Mouse (Mus musculus) gastrocnemius, postnatal 10 days (tissue): Measurements from ENCODE around the gene Ccdc187. TPM values are rescaled to one million over a fixed set of nuclear protein-coding genes. Genes with fewer than 3 reads are reported as not detected.
A peak's percentile ranks its signal among the peaks of the same experiment; 100 is the strongest.

Source experiments
- DNase-seq: peaks from one replicate; pipeline ENCODE4 v3.0.0; 2021; ENCODE audit warnings: mixed read lengths
- long read RNA-seq, 2 experiments: library from polyadenylated mRNA; stranded (forward); transcript quantifications; one replicate each; pipeline ENCODE4 v2.0.0; 2021
- total RNA-seq, 2 experiments: library from RNA; stranded (reverse); gene quantifications; 2 replicates each; pipeline ENCODE4 v1.2.3; 2021

Gene Ccdc187
- under 1 TPM; 0.09 to 0.14 TPM for total RNA-seq
- long read RNA-seq, experiment 1: 0 reads
- long read RNA-seq, experiment 2: 0 reads

DNA sequence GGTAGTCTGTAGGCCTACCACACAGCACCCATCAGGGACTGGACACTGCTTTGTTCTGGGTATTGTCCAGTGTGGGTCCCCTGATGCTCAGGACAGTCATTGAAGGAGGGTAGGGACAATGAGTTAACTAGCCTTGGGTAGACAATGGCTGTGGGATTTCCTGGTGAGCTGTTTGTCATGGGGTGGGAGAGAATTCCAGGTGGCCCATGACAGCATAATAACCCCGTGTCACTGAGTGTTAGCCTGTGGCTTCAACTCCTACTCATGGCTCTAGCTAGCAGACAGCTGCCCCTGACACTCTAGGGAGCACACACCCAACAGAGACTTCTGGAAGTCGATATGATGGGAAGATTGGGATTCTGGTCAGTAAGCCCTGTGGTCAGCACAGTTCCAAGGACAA lies at the start of gene Ccdc187:
TSS of gene Ccdc187 (minus strand) at position 101 of the 400 bp plus-strand sequence.
- no peak for DNase-seq

DNA sequence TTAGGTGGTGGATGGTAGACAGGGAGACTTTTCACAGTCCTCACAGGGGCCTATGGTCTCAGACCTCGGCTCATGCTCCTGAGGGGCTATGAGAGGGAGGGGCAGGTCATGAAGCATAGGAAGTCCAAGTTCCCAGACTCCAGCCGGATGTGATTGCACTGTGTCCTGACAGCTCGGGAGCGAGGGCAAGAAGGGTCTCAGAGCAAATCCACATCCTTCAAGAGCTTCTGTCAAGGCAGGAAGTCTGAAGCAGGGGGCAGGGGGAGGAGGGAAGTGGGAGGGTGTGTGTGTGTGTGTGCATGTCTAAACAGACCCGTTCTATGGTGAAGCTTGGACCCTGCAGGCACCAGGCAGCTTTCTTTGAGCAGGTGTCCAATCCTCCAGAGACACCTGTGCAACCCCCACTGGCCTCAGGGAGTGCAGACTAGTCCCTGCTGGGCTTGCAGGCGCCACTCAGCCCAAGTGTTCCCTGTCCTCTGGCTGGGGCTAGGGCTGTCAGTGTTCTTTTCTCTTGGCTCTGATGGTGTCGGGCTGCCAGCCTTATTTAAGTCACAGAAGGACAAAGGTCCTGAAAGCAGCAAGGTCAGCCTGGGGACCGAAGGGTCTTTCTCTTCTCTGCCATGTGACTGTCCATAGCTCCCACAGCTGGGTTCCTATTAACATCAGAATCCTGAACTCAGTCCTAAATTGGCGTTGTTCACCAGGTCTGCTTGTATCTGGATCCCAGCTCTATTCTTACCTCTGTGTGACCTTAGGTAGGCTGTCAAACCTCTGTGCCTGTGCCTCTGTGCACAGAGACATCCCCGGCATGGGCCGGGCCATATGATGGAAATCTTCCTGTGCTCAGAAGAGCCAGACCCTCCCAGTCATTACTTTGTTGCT lies 48.5 kb upstream of the Ccdc187 start:
- no peak for DNase-seq

DNA sequence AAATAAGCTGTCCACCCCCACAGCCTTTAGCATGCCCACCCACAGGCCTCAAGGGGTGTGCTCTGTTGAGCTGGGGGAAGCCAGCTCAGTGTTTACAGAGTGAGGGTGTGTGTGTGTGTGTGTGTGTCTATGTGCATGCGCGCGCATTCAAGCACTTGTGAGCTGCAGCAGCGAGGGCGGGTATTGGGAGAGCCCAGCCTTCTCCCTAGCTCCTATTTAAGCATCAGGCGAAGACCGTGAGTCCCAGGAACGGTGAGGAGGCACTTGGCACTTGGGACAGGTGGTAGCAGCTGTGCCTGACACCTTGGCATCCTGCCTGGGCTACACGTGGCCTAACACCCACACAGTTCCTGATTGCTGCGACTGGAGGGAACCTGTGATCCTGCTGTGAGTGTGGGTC lies 47.7 kb upstream of the Ccdc187 start:
- peak; percentile 72 for DNase-seq

DNA sequence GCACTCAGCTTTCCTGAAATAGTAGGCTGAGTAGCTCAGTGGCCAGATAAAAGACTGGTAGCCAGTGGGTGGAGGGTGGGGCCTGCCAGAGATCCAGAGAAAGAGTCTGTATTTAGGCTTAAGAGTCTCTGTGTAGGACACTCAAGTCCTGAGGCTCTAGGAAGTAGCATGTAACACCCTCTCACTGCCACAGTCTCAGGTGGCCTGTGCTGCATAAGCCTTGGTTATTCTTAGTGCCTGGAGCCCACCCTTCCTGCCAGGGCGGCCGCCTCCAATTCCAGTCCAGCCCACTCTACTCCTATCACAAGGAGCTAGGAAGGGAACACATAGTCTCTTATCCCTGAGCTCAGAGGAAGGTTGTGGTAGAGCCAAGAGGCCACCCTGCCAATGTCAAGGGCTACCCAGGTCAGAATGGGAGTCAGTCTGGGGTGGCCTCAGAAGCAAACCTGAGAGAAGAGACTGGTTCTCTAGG lies 47.2 kb upstream of the Ccdc187 start:
- DNase-seq: no peak

DNA sequence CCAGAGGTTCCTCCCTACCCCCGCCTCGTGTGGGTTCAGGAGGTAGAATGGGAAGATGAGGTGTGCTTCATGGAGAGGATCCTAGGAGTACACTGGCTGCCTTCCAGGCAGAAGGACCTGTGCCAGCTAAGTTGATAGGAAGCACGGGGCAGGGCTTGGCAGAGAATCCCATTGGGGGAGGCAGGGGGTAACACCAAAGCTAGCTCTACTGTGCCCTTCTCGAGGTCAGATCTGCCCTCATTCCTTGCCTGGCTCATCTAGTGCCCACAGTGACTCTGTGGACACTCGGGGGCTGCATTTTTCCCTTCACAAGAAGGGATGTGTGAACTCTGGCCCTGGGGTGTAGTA lies 44.8 kb upstream of the Ccdc187 start:
- no peak for DNase-seq

DNA sequence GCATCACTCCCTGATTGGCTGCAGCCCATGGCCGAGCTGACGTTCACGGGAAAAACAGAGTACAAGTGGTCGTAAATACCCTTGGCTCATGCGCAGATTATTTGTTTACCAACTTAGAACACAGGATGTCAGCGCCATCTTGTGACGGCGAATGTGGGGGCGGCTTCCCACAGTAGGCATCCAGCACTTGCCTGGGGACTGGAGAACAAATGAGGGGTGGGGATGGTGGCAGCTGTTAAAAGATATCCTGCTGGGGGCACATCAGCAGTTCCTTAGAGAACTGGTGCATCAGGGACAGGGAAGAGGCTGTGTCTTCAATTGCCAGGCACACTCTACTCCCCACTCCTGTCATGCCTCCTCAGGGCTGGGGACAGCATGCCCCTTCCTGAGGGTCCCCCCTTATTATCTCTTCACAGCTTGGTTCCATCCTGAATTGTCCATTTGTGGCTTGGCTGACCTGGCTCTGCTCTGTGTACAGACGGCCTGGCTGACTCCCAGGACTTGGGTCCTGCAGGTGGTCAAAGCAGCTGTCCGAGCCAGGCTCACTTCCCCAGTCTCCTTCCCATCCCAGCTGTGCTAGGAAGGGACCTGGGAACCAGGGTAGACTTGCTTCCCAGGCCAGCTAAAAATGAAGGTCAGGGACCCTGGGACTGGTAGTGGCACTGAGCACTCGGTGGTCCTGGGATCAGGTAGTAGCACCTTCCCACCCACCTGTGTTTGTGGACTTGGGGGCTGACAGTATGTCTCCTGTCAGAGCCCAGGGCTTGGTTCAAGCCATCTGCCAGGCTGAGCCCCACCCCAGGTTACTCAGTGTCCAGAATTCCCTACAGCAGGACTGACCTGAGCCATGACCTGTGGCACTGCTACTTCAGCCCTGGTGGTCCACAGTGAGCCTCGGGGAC lies 44.2 kb upstream of the Ccdc187 start:
- DNase-seq: no peak

DNA sequence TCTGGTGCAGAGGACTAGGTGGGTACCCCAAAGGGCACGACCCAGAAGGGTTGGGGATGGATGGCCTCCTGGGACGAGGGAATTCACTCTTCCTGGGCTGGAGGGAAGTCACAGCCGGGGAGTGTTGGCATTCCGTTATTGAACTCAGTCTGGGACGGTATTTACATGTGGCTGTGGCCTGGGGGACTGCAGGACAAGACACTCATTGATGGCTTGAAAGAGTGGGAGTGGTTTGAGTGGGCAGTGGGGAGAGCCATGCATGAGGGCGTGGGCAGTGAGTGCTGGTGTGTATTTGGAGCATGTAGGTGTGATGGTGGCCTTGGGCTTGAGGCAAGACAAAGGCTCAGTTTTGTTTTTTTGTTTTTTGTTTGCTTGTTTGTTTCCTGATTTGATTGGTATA lies 36.3 kb upstream of the Ccdc187 start:
- no peak for DNase-seq

DNA sequence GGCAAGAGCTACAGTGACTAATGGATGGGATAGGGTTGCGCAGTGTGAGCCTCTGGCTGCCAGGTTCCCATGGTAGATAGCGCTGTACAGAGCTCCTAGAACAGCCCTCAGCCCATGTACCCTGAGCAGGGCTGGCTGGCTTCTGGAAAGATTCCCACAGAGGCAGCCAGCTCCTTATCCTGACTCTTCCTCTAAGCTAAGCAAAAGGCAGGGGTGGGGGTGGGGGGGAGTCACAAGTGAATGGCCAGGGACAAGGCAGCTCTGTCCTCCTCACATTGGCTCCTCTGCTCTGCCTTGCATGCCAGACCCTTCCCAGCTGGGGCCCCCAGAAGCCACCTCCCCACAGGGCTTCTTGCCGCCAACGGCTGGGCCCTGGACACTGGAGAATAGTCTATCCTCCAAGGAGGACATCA lies 35.7 kb upstream of the Ccdc187 start:
- no peak for DNase-seq

DNA sequence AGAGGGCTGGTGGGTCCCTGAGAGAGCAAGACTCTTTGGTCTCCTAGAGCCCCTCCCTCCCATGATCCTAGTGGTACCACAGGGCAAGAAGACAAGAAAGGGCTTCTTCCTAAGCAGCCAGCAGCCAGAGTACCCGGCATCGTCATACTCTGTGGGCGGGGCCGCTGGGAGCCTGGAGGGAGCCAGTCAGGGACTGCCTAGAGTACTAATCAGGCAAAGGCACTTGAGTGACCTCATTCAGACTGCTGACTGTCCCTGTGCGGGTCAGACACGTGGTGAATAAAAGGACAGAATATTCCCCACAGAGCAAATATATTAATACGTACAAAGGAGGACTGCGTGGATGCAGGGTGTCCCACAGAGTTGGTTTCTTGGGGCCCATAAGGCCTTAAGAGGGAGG lies 35.0 kb upstream of the Ccdc187 start:
- no peak for DNase-seq

DNA sequence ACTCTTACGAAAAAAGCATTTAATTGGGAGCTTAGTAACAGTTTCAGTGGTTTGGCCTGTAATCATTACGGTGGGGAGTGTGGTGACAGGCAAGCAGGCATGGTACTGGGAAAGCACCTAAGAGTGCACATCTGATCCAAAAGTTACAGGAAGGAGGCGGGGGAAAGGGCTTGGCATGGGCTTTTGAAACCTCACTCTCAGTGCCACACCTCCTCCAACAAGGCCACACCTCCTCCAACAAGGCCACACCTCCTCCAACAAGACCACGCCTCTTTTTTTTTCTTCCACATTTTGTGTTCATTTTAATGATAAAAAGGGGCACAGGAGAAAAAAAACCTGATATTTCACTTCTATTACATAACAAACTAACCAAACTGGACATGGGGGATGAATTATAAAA lies 33.5 kb upstream of the Ccdc187 start:
- no peak for DNase-seq

DNA sequence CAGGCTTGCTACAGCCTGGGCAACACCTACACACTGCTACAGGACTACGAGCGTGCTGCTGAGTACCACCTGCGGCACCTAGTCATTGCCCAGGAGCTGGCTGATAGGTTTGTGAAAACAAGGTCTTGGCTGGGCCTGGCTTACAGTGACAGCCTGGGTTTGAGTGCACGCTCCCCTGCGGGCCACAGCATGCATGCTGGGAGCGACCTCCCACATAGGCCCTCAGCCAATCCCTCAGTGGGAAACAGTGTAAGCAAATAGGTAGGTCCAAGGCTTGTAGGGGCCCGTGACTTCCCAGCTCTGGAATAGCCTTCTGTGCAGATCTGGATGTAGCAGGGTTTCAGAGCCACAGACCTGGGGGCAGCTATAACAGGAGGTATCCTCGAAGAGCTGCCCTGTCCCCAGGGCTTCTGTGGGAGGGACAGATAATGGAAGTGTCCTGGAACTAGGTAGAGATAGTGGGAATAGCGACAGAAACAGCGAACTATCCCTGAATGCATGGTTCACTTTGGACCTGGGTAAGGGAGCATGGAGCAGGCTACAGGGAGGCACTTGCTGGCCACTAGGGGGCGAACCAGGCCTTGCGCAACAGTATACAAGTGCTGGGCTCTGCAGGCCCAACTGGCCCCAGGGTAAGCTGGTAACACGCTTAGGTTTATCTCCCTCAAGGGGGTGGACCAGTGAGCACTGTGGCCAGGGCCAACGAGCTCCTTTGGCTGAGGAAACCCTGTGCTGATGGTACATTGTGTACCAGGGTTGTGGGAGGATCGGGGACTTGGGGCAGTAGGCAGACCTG lies 31.2 kb upstream of the Ccdc187 start:
- DNase-seq: peak; percentile 69

DNA sequence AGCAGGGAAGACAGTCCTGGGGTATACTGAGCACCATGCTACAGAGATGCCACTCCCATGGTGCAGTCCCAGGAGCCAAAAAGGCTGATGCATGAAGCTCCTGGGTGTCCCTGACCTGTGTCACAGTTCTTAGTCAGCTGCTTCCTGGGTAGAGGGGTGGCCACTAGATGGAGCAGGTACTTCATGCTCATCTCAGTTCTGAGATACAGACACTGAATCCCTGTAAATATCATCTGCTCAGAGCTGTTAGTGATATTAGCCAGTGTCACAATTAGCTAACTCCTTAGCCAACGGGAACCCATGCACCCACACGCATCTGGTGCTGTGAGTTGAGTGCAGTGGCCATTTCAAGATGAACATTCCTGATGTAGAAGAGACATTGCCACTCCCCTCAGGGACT lies 30.6 kb upstream of the Ccdc187 start:
- DNase-seq: no peak

DNA sequence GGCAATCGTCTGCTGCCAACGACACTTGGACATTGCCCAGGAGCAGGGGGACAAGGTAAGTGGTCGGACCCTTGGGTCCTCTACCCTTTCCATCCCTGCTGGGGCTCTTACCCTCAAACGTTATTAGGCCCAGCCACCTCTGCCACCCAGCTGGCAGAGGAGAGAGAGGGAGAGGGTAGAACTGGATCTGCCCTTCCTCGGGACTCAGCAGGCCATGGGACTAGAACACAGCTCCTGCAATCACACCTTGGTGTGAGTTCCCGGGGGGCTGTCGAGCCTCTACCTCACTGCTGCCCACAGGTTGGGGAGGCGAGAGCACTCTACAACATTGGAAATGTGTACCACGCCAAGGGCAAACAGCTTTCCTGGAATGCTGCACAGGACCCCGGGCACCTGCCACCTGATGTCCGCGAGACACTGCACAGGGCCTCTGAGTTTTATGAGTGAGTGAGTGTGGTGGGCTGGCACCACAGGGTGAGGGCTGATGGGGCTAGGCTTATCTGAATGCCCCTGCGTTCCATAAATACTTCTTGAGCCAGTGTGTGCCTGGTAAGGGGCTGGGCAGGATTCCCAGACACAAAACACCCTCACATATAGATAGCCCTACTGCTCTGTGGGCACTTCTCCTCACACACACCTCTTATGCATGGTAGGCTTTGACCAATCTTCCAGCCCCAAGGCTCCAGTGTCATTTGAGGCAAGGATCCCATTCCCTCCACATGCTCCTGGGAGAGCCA lies 29.4 kb upstream of the Ccdc187 start:
- no peak for DNase-seq

DNA sequence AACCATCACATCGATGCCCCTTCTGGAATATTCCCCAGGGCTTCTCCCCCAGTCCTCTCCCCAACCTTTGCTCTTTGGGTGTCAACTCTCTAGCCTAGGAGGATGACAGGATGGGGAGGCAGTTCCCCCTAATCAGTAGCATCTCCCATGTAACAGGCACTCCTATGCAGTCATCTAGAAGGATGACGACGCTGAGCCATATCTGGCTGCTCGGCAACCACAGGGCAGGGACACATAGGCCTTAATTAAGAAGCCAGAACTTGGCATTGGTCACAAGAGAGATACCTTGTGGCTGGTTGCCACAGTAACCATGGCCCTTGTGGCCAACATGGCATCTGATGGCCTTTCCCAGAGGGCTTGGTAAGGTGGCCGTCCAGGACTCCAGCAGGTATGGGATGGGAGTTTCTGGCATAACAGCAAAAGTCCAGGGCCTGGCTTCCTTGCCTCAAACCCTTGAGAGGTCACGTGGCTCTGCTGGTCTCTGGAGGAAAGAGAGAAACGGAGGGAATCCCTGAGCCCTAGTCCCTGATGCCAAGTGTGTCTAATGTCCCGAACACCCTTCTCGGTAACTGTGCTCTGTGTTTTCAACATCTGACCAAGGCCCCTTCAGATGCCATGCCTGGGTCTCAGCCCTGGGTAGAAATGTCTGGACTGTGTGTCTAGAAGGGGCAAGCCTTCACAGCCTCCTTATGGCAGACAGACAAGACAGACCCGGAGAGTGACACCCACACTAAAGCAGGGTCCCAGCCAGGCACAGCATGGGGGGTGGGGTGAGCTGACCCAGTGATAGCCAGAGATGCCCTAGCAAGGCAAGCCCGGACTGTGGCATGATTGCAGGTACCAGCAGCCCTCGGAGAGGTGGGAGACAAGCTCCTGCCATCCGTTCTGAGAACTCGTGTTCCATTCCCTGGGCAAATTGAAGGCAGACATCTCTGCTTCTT lies 26.2 kb upstream of the Ccdc187 start:
- no peak for DNase-seq

DNA sequence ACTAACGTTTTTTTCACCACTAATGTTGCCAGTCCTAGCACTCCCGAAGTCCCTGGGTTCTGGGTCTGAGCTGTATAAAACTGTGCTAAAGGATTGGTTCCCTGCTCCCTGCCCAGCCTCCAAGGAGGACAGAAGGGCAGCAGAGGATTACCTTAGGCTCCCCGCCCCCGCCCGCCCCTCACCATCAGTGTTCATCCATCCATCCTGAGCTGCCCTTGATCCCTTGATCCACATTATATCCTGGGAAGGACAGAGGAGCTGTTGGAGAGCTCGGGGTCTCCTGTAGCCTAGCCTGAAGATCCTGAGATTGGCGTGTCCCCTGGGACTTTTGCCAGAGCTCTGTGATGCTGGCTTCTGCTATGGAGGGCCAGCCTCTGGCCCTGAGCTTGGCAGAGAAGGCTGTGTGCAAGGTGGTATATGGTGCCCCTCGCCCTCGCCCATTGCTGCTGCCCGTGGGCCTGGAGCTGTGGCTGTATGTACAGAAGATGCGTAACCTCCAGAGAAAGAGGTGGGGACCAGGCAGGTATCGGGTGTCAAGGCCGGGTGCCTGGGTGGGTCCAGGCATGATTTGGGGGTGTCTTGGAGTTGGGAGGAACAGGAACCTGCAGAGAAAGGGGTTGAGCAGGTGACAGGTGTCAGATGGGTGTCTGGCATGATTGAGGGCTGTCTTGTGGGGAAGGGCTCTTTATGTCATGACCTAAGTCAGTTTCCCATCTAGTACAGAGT lies 25.3 kb upstream of the Ccdc187 start:
- DNase-seq: no peak

DNA sequence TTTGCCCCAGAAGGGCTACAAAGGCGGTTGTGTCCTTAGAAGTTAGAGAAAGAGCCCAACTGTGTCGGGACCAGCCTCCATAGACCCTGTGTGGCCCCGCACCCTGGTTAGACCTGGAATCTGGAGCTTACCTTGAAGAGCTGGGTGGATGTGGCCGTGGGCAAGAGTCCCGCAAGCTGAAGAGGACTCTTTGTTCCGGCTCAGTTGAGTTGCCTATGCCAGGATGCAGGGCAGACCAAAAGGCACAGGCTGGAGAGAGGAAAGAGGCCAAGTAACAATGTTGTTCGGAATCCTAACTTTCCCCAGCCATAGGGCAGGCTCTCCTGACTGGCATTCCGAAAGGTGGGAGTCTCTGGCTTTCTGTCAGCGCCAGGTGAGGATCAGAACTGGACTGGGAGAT lies 24.8 kb upstream of the Ccdc187 start:
- no peak for DNase-seq

DNA sequence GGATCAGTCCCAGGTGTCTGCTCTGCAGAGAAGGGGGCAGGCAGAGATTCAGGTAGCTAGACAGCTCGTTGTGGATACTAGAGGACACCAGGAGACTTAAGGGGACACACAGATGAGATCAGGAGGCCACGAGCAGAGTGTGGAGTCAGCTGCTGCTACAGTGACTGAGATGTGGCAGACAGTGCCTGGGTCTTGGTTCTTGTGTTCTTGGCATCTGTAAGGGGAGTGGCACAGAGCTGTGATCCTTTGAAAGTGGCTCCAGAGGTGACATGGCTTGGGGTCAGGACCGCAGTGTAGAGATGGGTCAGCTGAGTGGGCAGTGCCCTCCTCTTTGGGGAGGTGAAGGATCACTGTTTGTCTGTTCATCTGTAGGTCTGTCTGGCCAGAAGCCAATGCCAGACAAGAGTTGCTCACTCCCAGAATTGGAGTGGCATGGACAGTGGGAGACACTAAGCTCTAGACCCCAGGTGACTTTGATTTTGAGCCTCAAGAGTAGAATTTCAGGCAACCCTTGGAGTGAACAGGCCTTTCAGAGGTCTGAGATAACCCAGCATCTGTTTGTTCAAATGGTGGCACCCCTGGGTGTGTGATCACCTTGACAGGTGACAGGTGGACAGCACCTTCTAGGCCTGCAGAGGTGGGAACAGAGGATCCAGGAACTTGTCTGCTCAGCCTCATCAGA lies 23.8 kb upstream of the Ccdc187 start:
- DNase-seq: no peak

DNA sequence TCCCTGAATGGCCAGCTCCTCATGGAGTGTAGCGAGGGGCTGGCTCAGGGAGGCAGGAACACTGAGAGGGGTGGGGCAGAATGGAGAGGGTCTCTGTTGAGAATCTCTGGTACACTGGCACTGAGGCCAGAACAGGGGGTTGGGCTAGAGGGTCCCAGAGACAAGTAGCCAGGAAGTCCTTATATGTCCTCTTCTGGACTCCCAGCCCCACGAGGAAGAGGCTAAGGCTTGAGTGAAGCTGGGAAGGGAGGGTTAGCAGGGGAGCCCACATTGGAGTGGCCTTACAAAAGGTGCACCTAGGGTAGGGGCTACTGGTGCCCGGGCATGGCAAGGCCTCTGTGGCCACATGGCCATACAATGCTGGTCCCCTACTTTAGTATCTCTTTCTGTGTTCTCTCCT lies 23.0 kb upstream of the Ccdc187 start:
- DNase-seq: no peak
